Mouse (Mus musculus): ENCODE measurements at regions not wholly inside any gene's neighbourhood (a gene's known extent, or its start where the extent isn't known, plus 50 kb on each side); places are given as distances from the start of the nearest gene placed in this dataset.

GRCm38 (mm10) chr12:46138646-46139045, 680.1 kb downstream of the Nova1 start:
- DNase-seq: no peak

GRCm38 (mm10) chr12:46125867-46126266, 692.9 kb downstream of the Nova1 start:
- no peak for DNase-seq

- no peak for DNase-seq
Observed at GRCm38 (mm10) chr12:46111352-46111751, 707.4 kb downstream of the Nova1 start.

DNA sequence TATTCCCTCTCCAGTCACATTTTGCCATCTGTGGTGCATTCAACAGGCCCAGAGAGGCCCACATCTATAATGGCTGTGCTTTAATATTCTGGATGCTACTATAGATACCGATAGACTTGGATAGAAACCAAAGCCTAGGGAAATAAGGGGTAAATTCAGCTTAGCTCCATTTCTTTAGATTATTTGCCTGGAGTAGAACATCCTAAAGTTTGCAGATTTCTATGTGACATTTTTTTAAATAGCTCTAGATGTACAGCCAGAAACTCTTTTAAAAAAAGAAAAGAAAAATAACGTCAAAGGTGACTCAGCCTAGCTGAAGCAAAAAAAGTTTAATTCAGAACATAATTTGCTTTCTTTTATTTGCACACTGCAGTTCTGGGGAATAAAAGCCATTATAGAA, 735.4 kb downstream of the Nova1 start:
- no peak for DNase-seq

DNA sequence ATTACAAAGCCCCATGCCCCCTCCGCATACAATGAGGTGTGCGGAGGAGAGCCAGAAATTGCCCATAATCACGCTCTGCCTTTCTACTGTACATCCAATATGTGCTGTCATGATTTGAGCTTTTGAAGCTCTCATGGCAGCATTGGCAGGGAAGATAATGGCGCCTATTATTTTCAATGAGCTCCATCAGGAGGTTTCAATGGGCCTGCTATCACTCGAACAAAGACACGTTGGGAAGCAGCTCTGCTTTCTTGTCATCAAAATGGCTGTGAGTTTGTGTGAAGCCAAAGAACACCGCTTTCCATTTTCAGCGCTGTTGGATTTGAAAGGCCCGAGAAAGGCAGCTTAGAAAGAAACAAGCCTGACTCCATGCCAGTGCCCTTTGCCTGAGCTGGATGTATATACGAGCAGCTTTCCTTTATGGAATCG, 742.9 kb downstream of the Nova1 start:
- no peak for DNase-seq

GRCm38 (mm10) chr12:46075355-46075754, 743.4 kb downstream of the Nova1 start:
- no peak for DNase-seq

- DNase-seq: no peak
Observed at GRCm38 (mm10) chr12:46066896-46067295, 751.8 kb downstream of the Nova1 start.

- no peak for DNase-seq
Observed at GRCm38 (mm10) chr12:46040626-46041025, 778.1 kb downstream of the Nova1 start.

GRCm38 (mm10) chr12:46040216-46040615, 778.5 kb downstream of the Nova1 start:
- no peak for DNase-seq

DNA sequence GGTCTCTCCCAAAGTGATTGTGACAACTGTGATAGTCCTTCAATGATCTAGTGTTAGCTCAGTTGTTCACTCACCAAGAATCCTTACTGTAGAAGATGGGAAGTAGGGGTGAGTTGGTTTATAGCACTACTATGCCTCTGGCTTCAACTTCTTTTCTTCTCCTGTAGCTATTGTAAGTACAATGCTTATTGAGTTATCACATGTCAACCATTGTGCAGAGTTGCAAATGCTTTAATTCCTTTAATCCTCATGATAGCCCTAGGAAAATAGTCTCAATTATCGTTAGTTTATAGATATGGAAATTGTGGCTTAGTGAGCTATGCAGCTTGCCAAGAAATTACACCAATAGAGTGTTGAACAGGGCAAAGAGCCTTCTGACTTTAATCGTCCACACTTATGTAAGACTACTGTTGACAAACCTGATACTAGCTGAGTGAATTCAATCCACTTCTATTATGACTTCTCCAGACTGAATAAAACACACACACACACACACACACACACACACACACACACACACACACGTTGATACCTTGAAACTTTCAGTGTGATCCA, 782.1 kb downstream of the Nova1 start:
- no peak for DNase-seq

GRCm38 (mm10) chr12:46025266-46025665, 793.5 kb downstream of the Nova1 start:
- no peak for DNase-seq

- no peak for DNase-seq
Observed at GRCm38 (mm10) chr12:46021546-46021910, 797.2 kb downstream of the Nova1 start.

DNA sequence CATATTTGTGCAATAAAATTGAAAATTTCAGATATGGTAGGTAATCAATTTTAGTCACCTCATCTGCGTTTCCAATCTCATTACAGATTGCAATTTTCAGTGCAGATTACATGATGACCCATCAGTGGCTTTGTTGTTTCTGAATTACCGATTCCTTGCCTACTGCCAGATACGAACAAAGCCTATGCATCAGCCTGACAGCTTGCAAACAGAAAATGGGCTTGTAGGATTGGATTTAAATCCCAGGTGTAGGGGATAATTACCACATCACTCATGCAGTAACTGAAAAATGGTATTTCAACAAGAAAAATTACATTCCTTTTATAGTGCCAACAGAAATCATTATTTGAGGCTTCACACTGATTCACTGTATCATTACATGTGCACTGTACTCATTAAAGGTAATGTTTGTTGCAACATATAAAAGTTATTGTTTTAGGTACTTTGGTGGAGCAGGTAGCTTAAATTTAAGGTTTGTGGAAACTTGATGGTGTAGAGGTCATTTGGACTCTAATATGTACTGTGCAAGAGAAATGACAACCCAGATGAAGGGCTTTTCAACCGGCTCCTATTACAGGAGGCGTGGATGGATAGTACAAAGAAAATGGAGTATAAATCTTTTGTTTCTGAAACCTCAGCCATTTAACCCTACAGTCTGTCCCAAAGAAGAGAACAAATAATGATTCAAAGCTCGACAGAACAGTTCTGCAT, 797.7 kb downstream of the Nova1 start:
- no peak for DNase-seq

DNA sequence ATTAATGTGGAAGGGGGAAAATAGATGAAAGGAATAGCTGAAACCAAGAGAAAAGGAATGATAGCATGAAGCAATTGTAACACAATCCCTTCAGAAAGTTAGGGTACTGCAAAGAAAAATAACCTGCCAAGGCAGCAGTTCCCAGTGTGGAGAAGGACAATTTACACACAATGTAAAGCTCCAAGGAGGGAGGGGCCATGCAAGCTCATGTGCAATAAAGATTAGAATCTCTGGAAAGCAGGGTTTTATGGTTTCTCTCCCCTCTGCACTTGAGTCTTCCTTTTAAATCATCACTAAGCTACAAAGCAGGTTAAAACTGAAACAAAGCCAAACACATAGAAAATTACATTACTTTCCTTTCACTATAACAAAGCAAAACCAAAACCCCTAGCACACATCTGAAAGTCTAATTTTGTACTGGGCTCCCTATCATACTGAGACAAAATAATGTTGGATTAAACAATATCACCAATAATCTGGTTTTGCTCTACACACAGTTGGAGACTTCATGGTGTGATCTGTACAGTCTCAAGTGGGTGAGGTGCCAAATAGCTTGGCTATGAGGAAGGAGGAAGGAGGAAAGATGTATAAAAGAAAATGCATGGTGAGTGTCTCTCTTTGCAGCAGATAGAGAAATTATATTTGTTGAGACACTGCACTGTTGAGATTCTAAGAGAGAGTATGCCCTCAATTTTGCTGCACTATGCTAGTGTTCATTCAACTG, 840.9 kb downstream of the Nova1 start:
- no peak for DNase-seq

DNA sequence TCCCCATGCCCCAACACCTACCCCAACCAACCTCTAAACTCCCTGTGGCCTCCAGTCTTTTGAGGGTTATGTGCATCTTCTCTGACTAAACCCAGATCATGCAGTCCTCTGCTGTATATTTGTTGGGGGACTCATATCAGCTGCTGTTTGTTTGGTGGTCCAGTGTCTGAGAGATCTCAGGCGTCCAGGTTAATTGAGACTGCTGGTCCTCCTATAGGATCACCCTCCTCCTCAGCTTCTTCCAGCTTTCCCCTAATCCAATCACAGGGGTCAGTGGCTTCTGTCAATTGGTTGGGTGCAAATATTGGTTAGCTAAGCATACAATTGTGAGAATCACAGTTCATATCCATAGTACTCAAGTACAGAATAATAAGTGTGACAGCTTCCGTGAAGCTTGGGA, 842.9 kb downstream of the Nova1 start:
- DNase-seq: no peak

DNA sequence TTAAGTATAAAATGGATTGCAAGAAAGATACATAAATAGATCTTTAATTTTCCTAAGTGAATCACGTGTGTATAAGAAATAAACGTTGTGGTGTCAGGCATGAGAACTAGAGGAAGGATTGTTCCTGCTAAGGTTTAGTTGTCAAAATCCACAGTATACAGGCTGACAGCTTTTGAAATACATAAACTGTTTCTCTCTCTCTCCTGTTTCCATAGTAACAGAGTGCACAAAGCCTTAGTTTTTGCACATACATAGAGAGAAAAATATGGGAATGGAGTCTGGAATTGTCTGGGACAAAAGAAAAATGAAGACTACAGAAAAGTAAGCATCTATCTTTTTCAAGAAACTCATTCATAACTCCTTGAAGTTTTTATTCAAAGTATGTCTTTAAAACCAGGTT, 848.3 kb downstream of the Nova1 start:
- DNase-seq: no peak

DNA sequence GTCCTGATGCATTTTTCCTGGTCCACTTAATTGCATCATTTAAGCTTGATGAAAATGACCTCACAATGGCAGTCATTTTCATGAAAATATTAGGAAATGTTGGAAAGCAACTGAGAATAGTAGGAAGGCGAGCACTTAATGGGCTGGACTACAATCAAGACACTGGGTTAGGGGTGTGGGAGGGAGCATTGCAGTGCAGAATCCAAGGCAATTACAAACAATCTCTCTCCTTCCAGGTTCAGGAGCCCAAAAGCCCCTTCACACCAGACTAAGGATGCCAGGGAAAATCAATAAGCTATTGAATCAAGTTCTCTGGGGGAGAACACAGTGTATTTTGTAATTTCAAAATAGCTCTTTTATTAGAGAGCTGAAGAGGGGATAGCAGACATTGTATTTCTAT, 848.8 kb downstream of the Nova1 start:
- DNase-seq: no peak

- DNase-seq: no peak
Observed at GRCm38 (mm10) chr12:45946918-45947317, 871.8 kb downstream of the Nova1 start.

GRCm38 (mm10) chr12:45944464-45944863, 870.0 kb upstream of the Stxbp6 start:
- DNase-seq: no peak

DNA sequence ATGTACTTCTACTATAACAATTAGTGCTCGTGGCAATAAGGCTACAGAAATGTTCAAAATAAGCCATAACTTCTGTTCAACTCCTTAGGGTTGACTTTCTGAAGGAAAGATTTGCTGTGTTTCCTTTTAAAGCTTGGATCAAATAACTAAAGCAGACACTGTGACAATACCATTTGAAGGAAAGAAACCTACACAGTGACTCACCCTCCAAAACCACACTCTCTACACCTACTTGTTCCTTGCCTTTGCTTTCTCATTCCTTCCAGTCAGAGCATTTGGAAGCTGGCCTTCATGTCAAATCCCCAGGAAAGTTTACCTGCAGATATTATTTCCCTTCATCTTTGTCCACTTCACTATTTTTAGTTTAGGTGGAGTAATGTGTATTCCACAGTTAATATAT, 867.9 kb upstream of the Stxbp6 start:
- no peak for DNase-seq

GRCm38 (mm10) chr12:45933388-45933787, 858.9 kb upstream of the Stxbp6 start:
- DNase-seq: no peak

- no peak for DNase-seq
Observed at GRCm38 (mm10) chr12:45932251-45932650, 857.7 kb upstream of the Stxbp6 start.

- no peak for DNase-seq
Observed at GRCm38 (mm10) chr12:45929760-45930150, 855.2 kb upstream of the Stxbp6 start.

Measured in kidney, postnatal 25 days (tissue).